Mouse (Mus musculus) CH12.LX (cell line): ENCODE data around the gene Macrod1.

ENCODE experiments used
- CHD2 ChIP-seq: IDR thresholded peaks from 2 replicates; pipeline ENCODE4 v1.6.1; 2011; ENCODE audit warnings: low read length, improper control_type of control experiment
- CTCF ChIP-seq, 2 experiments: IDR thresholded peaks in 1 of 2; conservative IDR thresholded peaks in 1 of 2; 2 replicates each; pipeline ENCODE4 v1.5.1; 2011 to 2012; ENCODE audit warnings: low read depth in 2 of 2, low read length in 2 of 2, improper control_type of control experiment in 1 of 2, inconsistent platforms in 1 of 2, mild to moderate bottlenecking in 1 of 2, moderate library complexity in 1 of 2
- ETS1 ChIP-seq: conservative IDR thresholded peaks from 2 replicates; pipeline ENCODE4 v1.6.1; 2012; ENCODE audit warnings: low read depth, mild to moderate bottlenecking, inconsistent platforms, low read length, improper control_type of control experiment, moderate library complexity
- HCFC1 ChIP-seq: IDR thresholded peaks from 2 replicates; pipeline ENCODE4 v1.6.1; 2012; ENCODE audit warnings: low read depth, mild to moderate bottlenecking, inconsistent platforms, low read length, improper control_type of control experiment
- PAX5 ChIP-seq: IDR thresholded peaks from 2 replicates; pipeline ENCODE4 v1.6.1; 2012; ENCODE audit warnings: low read length, inconsistent platforms, mixed read lengths
- POLR2A ChIP-seq: IDR thresholded peaks from 2 replicates; pipeline ENCODE4 v1.6.1; 2011; ENCODE audit warnings: low read depth, mild to moderate bottlenecking, improper control_type of control experiment, low read length
- RCOR1 ChIP-seq: conservative IDR thresholded peaks from 2 replicates; pipeline ENCODE4 v1.6.1; 2012; ENCODE audit warnings: low read depth, mild to moderate bottlenecking, inconsistent platforms, low read length, improper control_type of control experiment
- USF1 ChIP-seq: IDR thresholded peaks from 2 replicates; pipeline ENCODE4 v1.6.1; 2014; ENCODE audit warnings: low read depth, mild to moderate bottlenecking, inconsistent platforms, low read length, improper control_type of control experiment
- ZKSCAN1 ChIP-seq: IDR thresholded peaks from 2 replicates; pipeline ENCODE4 v1.6.1; 2012; ENCODE audit warnings: low read depth, inconsistent platforms, low read length, improper control_type of control experiment, borderline replicate concordance
- ZNF384 ChIP-seq: IDR thresholded peaks from 2 replicates; pipeline ENCODE4 v1.6.1; 2012; ENCODE audit warnings: low read depth, low read length, improper control_type of control experiment, inconsistent platforms

DNA sequence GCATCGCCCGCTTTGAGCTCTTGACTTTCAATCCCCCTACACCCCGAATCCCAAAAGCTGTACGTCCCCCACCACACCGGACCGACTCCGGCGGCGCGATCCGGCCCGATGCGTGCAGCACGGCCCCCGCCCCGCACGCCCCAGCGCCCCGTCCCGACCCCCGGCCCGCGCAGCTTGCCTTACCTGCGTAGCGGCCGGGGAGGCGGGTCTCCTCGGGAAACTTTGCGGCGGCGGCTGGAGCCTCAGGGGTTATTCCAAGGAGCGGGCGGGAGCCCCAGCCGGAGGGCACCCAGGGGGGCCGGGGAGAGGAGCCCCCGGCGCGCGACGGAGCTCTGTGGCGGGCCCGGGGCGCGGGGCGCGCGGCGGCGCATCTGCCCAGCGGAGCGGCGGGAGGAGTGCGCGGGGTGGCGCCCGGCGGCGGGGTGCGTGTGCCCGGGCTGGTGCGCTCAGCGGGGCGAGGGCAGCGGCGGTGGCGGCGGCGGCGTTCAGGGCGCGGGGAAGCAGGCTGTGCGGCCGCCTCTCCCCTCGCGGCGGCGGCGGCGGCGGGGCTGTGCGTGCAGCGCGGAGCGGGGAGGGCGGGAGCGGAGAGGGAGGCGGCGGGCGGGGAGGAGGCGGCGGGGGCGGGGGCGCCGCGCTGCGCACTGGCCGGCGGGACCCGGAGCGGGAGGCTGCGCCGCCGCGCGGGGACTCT is 109.0 kb downstream of the Macrod1 start:
- TF ChIP-seq CTCF (conservative IDR thresholded peaks at IDR 0.05 in 1 of 2, IDR thresholded peaks at IDR 0.05 in 1 of 2; ENCODE audit: low read depth in 2 of 2, low read length in 2 of 2) (no peak), USF1 (no peak), POLR2A (no peak), ETS1 (no peak), RCOR1 (no peak), ZKSCAN1 (no peak), CHD2 (no peak), ZNF384 (no peak), PAX5 (no peak), HCFC1 (no peak)
